Mouse (Mus musculus) G1E (cell line): ENCODE data around the gene Popdc2.

Experiments used
- CTCF ChIP-seq: IDR thresholded peaks from 2 replicates; pipeline ENCODE4 v1.5.1; 2012; ENCODE audit warnings: low read depth, low read length, inconsistent platforms, mixed read lengths
- GATA1 ChIP-seq: IDR thresholded peaks from 2 replicates; pipeline ENCODE4 v1.6.1; 2012; ENCODE audit warnings: borderline replicate concordance, low read length, inconsistent platforms, mixed read lengths

- TF ChIP-seq CTCF = no peak
- no peak for TF ChIP-seq GATA1
Measured at GRCm38 (mm10) chr16:38359857-38360256, 2.2 kb upstream of the Popdc2 start.
